Mouse (Mus musculus): Measurements from ENCODE around the gene Fras1.

Gene Fras1

DNA sequence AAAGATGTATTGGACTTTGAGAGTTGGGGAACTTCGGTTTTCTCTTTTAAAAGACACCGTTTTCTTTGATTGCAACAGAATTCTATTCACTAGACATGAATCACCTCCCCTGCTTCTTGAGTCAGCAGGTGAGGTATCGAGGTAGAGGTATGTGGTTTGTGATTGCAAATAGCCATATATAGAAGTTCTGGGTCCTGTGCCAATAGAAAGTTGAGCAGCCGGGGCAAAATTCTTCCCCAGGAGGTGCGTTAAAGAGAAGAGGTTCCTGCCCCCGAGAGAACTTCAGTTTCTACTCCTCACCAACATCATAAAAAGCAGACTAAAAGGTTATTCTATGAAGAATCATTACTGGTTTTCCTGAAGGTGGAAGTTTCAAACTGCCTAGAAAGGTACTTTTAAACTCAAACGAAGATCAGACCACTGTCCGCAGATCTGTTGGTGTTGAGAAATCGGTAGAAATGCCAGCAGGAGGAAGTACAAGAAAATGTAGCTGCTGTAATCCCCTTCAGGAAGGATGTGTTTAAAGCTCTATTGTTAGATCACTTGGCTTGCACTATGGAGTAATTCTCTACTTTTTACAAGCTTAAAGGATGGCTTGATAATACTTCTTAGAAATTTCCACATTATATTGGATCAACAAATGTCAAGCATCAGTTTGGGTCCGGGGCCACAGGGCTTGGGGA is 420.3 kb downstream of the Fras1 start:
- DNase-seq = no peak

DNA sequence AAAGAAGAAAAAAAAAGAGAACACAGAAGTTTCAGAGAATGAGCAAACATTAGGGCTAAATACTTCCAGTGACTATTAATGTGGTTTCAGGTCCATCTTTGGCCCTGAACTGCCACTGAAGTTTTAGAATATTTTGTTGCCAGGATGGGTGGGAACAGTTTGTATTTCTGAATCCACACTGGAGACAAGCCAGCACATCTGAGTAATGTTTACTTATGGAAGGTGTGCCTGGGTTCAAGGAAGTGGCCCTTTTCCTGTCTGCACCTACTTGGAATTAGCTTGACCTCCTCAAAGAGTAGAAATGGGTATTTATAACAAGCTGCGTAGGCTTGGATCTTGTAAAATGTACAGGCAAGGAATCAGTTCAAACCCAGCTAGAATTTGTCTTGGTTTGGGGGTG is 422.0 kb downstream of the Fras1 start:
- DNase-seq = peak in 1 of 2 experiments; percentile 49

DNA sequence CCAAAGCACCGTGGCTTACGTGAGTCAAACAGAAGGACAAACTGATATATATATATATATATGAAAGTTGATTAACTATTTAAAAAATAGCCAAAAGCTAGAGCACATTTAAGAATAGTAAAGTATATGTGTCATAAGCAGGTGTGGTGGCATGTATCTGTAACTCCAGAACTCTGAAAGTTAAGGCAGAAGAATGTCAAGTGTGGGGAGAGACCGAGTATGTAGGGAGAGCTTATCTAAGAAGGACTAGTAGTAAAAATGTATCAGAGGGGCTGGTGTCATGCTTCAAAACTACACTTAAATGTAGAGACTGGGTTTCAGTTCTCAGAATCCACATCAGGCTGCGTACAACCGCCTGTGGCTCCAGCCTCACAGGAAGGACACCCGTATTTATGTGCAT is 423.7 kb downstream of the Fras1 start:
- no peak for DNase-seq

DNA sequence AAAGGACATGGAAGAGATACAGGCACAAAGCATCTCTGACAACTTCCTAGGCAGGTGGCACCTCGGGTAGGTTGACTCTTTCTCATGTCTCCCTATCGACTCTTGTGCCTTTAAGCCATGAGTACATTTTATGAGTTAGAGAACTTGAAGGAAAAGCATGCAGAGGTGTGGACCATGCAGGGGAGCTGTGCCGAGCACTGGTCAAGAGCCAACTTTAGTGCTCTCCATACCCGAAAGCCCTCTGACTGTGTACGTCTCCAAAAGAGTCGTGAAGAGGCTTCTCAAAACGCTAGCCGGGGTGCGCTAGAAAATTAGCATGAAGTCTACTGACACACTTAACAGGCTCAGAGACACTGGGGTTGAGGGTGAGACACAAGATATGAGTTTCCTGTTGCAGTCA is 425.4 kb downstream of the Fras1 start:
- no peak for DNase-seq

DNA sequence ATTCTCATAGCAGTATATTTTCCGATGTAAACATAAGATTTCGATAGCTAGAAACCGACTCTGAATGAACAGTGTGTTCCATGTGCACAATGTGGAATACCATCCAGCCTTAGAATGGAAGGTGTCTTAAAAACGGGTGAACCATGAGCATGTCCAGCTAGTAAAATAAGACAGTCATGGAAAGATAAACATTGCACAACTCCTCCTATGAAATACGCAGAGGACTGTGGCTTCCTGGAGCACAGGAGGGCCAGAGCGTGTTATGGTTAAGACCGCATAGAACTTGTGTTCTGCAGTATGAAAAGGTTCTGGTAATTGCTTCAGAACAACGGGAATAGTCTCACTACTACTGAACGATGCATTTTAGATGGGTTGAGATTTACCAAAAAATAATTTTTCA is 426.2 kb downstream of the Fras1 start:
- DNase-seq = no peak

DNA sequence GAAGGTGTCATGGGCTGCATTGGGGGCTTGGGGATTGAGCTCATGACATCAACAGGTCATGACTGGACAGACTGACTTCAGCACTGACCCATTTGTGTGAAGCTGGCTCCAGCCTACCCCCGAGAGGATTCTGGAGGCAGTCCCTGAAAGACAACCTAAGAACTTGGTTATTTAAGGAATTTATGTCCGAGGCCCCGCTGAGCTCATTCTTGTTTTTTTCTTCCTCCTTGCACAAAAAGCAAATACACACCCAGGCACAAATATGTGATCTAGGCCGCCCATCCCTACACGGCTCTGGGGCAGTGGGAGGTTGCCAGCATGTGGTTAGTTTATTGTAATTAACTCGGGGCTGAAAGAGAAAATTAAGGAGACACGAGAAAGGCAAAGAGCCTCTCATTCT is 428.4 kb downstream of the Fras1 start:
- no peak for DNase-seq

DNA sequence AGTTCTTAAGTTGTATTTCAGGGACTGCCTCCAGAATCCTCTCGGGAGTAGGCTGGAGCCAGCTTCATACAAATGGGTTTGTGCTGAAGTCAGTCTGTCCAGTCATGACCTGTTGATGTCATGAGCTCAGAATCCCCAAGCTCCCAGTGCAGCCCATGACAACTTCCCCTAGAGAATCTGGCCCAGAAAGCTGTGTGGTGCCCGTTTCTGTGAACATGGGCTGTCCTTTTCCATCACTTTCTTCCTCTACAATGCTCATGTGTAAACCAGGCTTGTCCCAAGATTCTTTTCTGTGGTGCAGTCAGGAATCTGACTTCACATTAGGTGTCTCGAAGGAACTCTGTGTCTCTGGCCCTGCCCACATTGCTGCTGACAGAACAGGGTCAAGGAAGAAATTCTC is 429.3 kb downstream of the Fras1 start:
- peak; percentile 45 to 62 for DNase-seq

DNA sequence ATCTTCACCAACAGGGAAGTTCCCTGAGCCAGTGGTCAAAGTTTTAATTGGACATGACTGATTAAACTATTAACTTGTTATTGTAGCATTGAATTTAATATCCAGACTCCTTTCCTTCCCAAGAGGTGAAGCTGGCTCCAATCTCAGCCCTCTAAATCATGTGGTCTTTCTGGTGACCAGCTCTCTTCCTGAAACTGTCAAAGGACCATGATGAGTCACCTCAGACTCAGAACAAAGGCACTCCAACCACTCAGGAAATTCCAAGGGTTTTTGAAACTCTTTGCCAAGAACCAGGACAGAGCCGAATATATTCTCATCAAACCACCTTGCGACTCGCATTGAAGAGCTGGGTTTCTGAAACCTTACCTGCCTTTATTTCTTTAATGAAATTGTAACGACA is 430.5 kb downstream of the Fras1 start:
- peak; percentile 32 to 50 for DNase-seq

DNA sequence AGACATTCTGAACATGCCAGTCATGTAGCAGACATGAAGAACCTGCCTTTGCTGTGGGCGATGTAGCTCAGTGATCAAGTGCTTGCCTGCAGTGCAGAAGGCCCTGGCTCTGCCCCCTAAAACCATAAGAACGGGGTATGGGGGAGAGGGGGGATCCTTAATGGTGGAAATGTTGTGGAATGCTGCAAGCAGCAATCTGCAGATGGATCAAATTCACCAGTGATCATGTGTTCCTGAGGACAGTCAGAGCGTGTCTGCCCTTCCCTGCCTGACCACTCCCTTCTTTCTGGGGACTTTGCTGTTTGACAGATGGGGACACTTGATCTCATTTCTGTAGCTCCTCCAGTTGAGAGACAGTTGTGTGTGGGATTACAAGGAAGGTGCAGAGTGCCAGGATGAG is 431.1 kb downstream of the Fras1 start:
- DNase-seq = no peak

DNA sequence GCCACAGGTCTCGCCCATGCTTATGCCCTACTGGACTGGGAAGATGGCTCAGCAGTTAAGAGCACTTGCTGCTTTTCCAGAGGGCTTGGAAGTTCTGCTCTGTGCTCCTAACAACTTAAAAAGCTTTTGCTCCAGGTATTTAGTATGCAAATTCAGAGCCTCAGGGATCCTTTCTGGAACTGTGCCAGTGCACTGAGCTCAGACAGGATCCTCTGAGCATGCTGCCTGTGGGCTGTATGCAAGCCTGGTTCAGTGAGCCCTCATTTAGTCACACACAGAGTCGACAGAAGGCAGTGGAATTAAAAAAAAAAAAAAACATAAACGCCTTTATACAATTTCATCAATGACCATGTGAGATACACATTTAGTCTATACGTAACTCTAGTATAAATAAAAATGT is 436.9 kb downstream of the Fras1 start:
- peak in 1 of 2 experiments; percentile 31 for DNase-seq

DNA sequence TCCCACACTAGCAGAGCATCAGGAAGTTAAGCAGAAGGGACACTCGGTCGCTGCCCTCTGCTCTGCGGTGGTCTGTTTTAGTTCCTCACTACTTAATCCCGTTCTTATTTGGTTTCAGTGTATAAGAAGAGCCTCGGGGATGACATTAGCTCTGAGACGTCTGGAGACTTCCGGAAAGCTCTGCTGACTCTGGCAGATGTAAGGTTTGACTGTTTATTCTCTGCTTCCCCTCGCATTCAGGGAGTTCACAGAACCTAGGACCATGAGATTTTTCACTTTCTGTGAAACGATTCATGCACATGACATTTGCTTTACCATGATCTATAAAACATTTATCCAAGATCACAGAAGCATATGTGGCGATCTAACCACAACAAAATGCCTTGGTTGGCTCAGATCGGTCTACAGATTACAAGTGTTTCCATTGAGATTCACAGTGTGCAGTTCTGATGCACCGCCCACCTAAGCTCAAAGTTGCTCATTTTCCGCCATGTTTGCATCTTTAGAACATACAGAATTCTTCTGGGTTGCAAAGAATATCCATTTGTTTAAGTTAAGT is 451.1 kb downstream of the Fras1 start:
- no peak for DNase-seq

DNA sequence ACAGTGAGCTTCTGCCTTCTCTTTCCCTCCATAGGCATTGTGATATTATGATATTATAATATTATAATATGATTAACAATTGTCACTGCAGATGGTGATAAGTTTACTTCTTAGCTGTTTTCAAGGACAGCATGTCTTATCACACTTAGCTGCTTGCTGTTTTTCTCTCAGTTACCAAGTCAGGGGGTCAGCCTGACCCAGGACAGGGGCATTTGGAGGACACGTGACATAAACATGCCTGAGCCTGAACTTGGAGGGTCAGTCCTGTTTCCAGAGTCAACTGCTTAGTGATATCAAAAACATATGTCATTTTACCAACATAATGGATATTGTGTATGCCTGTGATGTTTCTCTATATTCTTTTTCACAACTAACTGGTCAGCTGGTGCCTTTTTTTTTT is 453.4 kb downstream of the Fras1 start:
- no peak for DNase-seq

Measured in kidney, postnatal 25 days (tissue).